Mouse (Mus musculus) heart, embryonic 15.5 days (tissue): ENCODE results near the gene Gm4894. TPM values are rescaled to one million over a fixed set of nuclear protein-coding genes. Genes with fewer than 3 reads are reported as not detected.

Experiments used
- ATAC-seq: fragments of 200-750 bp; cut with Nextera tagmentation; replicated peaks from 2 replicates; pipeline ENCODE4 v1.8.0; 2017; ENCODE audit warnings: low read depth, moderate TSS enrichment; ENCODE audit not compliant: insufficient number of reproducible peaks, insufficient read depth, low FRiP score
- H3K27ac ChIP-seq: fragments of 300-500 bp; sonication (generic); 2 replicates; pipeline ENCODE4 v1.5.1; 2015; ENCODE audit warnings: mild to moderate bottlenecking, inconsistent platforms
- H3K27me3 ChIP-seq: fragments of 300-500 bp; sonication (generic); 2 replicates; pipeline ENCODE4 v1.6.1; 2015; ENCODE audit warnings: inconsistent platforms
- H3K36me3 ChIP-seq: fragments of 300-500 bp; sonication (generic); 2 replicates; pipeline ENCODE4 v1.6.1; 2015; ENCODE audit warnings: mild to moderate bottlenecking, inconsistent platforms
- H3K4me1 ChIP-seq: fragments of 300-500 bp; sonication (generic); replicated peaks from 2 replicates; pipeline ENCODE4 v1.6.1; 2015; ENCODE audit warnings: inconsistent platforms
- H3K4me2 ChIP-seq: fragments of 300-500 bp; sonication (generic); 2 replicates; pipeline ENCODE4 v1.6.1; 2015; ENCODE audit warnings: inconsistent platforms, mild to moderate bottlenecking, moderate library complexity
- H3K4me3 ChIP-seq: fragments of 300-500 bp; sonication (generic); 2 replicates; pipeline ENCODE4 v1.5.1; 2015; ENCODE audit warnings: mild to moderate bottlenecking, inconsistent platforms
- H3K9ac ChIP-seq: fragments of 300-500 bp; sonication (generic); 2 replicates; pipeline ENCODE4 v1.6.1; 2015; ENCODE audit warnings: mild to moderate bottlenecking, inconsistent platforms
- H3K9me3 ChIP-seq: fragments of 300-500 bp; sonication (generic); replicated peaks from 2 replicates; pipeline ENCODE4 v1.6.1; 2016; ENCODE audit warnings: inconsistent platforms
- WGBS: fragments of 180-500 bp; shearing (Covaris S2); methylation state at CpG from one replicate; pipeline ENCODE4 v1.1.7; 2015; ENCODE audit warnings: mixed read lengths; 5-methylcytosine and 5-hydroxymethylcytosine counted together
- polyA plus RNA-seq: library from polyadenylated mRNA; unstranded; fragments of >200 nt; fragmentation: Nextera tagmentation; extraction: Ambion mirVana; gene quantifications from 2 replicates; pipeline ENCODE4 v1.2.1, GENCODE M21; 2015

Gene Gm4894
- polyA plus RNA-seq: not detected in 2 replicates

- Histone ChIP-seq H3K4me1 (no peaks in the 10 kb centered on the region), H3K4me3 (no peak within 1 kb of the TSS), H3K27ac (no peak within 1 kb of the TSS), H3K36me3 (no peaks in the 10 kb centered on the region), H3K27me3 (no peaks in the 10 kb centered on the region), H3K4me2 (no peak within 1 kb of the TSS), H3K9ac (no peak within 1 kb of the TSS), H3K9me3 (no peaks in the 10 kb centered on the region)
- ATAC-seq: no peak
- WGBS: 58% methylated on average over 6 of the region's 6 CpGs
Observed at GRCm38 (mm10) chr9:49250231-49250630, at the start of gene Gm4894. TSS of gene Gm4894 (plus strand) at chr9:49250531.

GRCm38 (mm10) chr9:49206331-49206730 is 44.0 kb upstream of the Gm4894 start:
- 41% methylated on average over 15 of the region's 15 CpGs for WGBS
- Histone ChIP-seq H3K9me3 (no peaks in the 10 kb centered on the region), H3K4me2 (no peak overlapping the region), H3K4me1 (no peaks in the 10 kb centered on the region), H3K36me3 (no peaks in the 10 kb centered on the region), H3K27me3 (no peaks in the 10 kb centered on the region; the same call in 1 of the 2 replicates), H3K27ac (no peak overlapping the region), H3K4me3 (no peak overlapping the region), H3K9ac (no peak overlapping the region)
- ATAC-seq: no peak

GRCm38 (mm10) chr9:49211493-49211892 is 38.8 kb upstream of the Gm4894 start:
- Histone ChIP-seq H3K9me3 (no peaks in the 10 kb centered on the region), H3K27ac (no peak overlapping the region), H3K9ac (no peak overlapping the region), H3K4me1 (no peaks in the 10 kb centered on the region), H3K4me3 (no peak overlapping the region), H3K4me2 (no peak overlapping the region), H3K36me3 (no peaks in the 10 kb centered on the region), H3K27me3 (no peaks in the 10 kb centered on the region; the same call in 1 of the 2 replicates)
- 50% methylated on average over 1 of the region's 1 CpGs for WGBS
- no peak for ATAC-seq

GRCm38 (mm10) chr9:49214734-49215133 is 35.6 kb upstream of the Gm4894 start:
- H3K4me1 ChIP-seq: no peaks in the 10 kb centered on the region
- H3K36me3 ChIP-seq: no peaks in the 10 kb centered on the region
- H3K4me2 ChIP-seq: no peak overlapping the region
- H3K27ac ChIP-seq: no peak overlapping the region
- whole genome bisulfite sequencing: 24% methylated on average over 2 of the region's 2 CpGs
- H3K4me3 ChIP-seq: no peak overlapping the region
- no peaks in the 10 kb centered on the region for H3K27me3 ChIP-seq
- no peak overlapping the region for H3K9ac ChIP-seq
- ATAC-seq: no peak
- H3K9me3 ChIP-seq: no peaks in the 10 kb centered on the region

GRCm38 (mm10) chr9:49217626-49218607 is 32.4 kb upstream of the Gm4894 start:
- Histone ChIP-seq H3K9me3 (no peaks in the 10 kb centered on the region), H3K4me1 (no peaks in the 10 kb centered on the region), H3K36me3 (no peaks in the 10 kb centered on the region), H3K27ac (no peak overlapping the region), H3K27me3 (no peaks in the 10 kb centered on the region), H3K9ac (no peak overlapping the region), H3K4me3 (no peak overlapping the region), H3K4me2 (no peak overlapping the region)
- 80% methylated on average over 20 of the region's 20 CpGs for WGBS
- ATAC-seq: no peak

GRCm38 (mm10) chr9:49224488-49224887 is 25.8 kb upstream of the Gm4894 start:
- Histone ChIP-seq H3K27ac (no peak overlapping the region), H3K4me1 (no peaks in the 10 kb centered on the region), H3K36me3 (no peaks in the 10 kb centered on the region), H3K27me3 (no peaks in the 10 kb centered on the region), H3K9ac (no peak overlapping the region), H3K4me2 (no peak overlapping the region), H3K4me3 (no peak overlapping the region), H3K9me3 (no peaks in the 10 kb centered on the region)
- 69% methylated on average over 10 of the region's 10 CpGs for WGBS
- ATAC-seq: no peak

- Histone ChIP-seq H3K36me3 (no peaks in the 10 kb centered on the region), H3K4me3 (no peak overlapping the region), H3K27me3 (no peaks in the 10 kb centered on the region), H3K4me2 (no peak overlapping the region), H3K9ac (no peak overlapping the region), H3K9me3 (no peaks in the 10 kb centered on the region), H3K4me1 (no peaks in the 10 kb centered on the region), H3K27ac (no peak overlapping the region)
- 76% methylated on average over 9 of the region's 9 CpGs for WGBS
- no peak for ATAC-seq
Observed at GRCm38 (mm10) chr9:49227442-49227841, 22.9 kb upstream of the Gm4894 start.

GRCm38 (mm10) chr9:49229054-49229453 is 21.3 kb upstream of the Gm4894 start:
- no peak for ATAC-seq
- Histone ChIP-seq H3K9me3 (no peaks in the 10 kb centered on the region), H3K4me2 (no peak overlapping the region), H3K36me3 (no peaks in the 10 kb centered on the region), H3K9ac (no peak overlapping the region), H3K4me3 (no peak overlapping the region), H3K27me3 (no peaks in the 10 kb centered on the region), H3K4me1 (no peaks in the 10 kb centered on the region), H3K27ac (no peak overlapping the region)
- 70% methylated on average over 2 of the region's 2 CpGs for WGBS

- Histone ChIP-seq H3K9ac (no peak overlapping the region), H3K4me1 (no peaks in the 10 kb centered on the region), H3K9me3 (no peaks in the 10 kb centered on the region), H3K36me3 (no peaks in the 10 kb centered on the region), H3K27me3 (no peaks in the 10 kb centered on the region), H3K27ac (no peak overlapping the region), H3K4me3 (no peak overlapping the region), H3K4me2 (no peak overlapping the region)
- no peak for ATAC-seq
- WGBS: 23% methylated on average over 7 of the region's 7 CpGs
Observed at GRCm38 (mm10) chr9:49246839-49247238, 3.5 kb upstream of the Gm4894 start.

- no peaks in the 10 kb centered on the region for H3K9me3 ChIP-seq
- no peak overlapping the region for H3K27ac ChIP-seq
- H3K4me2 ChIP-seq: no peak overlapping the region
- H3K9ac ChIP-seq: no peak overlapping the region
- H3K27me3 ChIP-seq: no peaks in the 10 kb centered on the region
- H3K4me3 ChIP-seq: no peak overlapping the region
- no peaks in the 10 kb centered on the region for H3K36me3 ChIP-seq
- 72% methylated on average over 7 of the region's 7 CpGs for WGBS
- H3K4me1 ChIP-seq: no peaks in the 10 kb centered on the region
- ATAC-seq: no peak
Observed at GRCm38 (mm10) chr9:49268949-49269348, 18.6 kb downstream of the Gm4894 start.

GRCm38 (mm10) chr9:49273566-49273965 is 23.2 kb downstream of the Gm4894 start:
- no peak overlapping the region for H3K27ac ChIP-seq
- WGBS: 66% methylated on average over 7 of the region's 7 CpGs
- H3K9me3 ChIP-seq: no peaks in the 10 kb centered on the region
- no peaks in the 10 kb centered on the region for H3K27me3 ChIP-seq
- ATAC-seq: no peak
- H3K9ac ChIP-seq: no peak overlapping the region
- no peaks in the 10 kb centered on the region for H3K36me3 ChIP-seq
- H3K4me2 ChIP-seq: no peak overlapping the region
- no peak overlapping the region for H3K4me3 ChIP-seq
- H3K4me1 ChIP-seq: no peaks in the 10 kb centered on the region

GRCm38 (mm10) chr9:49275976-49276375 is 25.6 kb downstream of the Gm4894 start:
- ATAC-seq: no peak
- WGBS: 38% methylated on average over 4 of the region's 4 CpGs
- Histone ChIP-seq H3K36me3 (no peaks in the 10 kb centered on the region), H3K4me1 (no peaks in the 10 kb centered on the region), H3K4me2 (no peak overlapping the region), H3K27ac (no peak overlapping the region), H3K27me3 (no peaks in the 10 kb centered on the region), H3K4me3 (no peak overlapping the region), H3K9me3 (no peaks in the 10 kb centered on the region), H3K9ac (no peak overlapping the region)
